Mouse (Mus musculus) G1E (cell line): ENCODE results near the gene Sac3d1.
"Not testable (repeated sequence)": the region's sequence is repeated elsewhere in the genome, so short reads cannot be mapped to it uniquely, and the experiment has no call there.

Source experiments
- CTCF ChIP-seq: IDR thresholded peaks from 2 replicates; pipeline ENCODE4 v1.5.1; 2012; ENCODE audit warnings: low read depth, low read length, inconsistent platforms, mixed read lengths
- GATA1 ChIP-seq: IDR thresholded peaks from 2 replicates; pipeline ENCODE4 v1.6.1; 2012; ENCODE audit warnings: borderline replicate concordance, low read length, inconsistent platforms, mixed read lengths
- GATA2 ChIP-seq: IDR thresholded peaks from 2 replicates; pipeline ENCODE4 v1.6.1; 2012; ENCODE audit warnings: low read depth, low read length, inconsistent platforms, borderline replicate concordance
- POLR2AphosphoS5 ChIP-seq: IDR thresholded peaks from 2 replicates; pipeline ENCODE4 v1.6.1; 2012; ENCODE audit warnings: low read depth, low read length, inconsistent platforms; ENCODE audit not compliant: insufficient replicate concordance

GRCm38 (mm10) chr19:6130414-6131128, 12.1 kb upstream of the Sac3d1 start:
- not testable (repeated sequence) for TF ChIP-seq CTCF, GATA2, POLR2AphosphoS5, GATA1
